Mouse (Mus musculus): ENCODE results near the gene Men1. TPM values are rescaled to one million over a fixed set of nuclear protein-coding genes. Genes with fewer than 3 reads are reported as not detected.

Men1 gene
- total and polyA plus RNA-seq, 2 experiments from 2014 or later = 57.8 to 93.4 TPM

DNA sequence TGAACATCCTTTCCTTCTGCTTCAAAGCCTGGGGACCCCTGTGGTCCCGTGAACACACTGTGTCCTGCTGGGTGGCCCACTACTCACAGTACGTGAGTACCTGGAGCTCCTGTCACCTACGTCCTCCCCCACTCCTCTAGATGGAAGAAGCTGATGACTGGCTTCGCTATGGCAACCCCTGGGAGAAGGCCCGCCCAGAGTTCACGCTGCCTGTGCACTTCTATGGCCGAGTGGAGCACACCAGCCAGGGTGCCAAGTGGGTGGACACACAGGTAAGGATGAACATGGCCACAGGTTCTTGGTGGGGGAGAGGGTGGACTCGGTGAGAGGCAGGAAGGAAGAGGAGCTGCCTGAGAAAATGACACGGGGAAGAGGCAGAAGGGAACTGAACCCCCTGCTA lies 51.5 kb downstream of the Men1 start:
- Histone ChIP-seq H3K4me3 (ENCODE audit: low read length) (no peak overlapping the region), H3K27me3 (ENCODE audit: insufficient read depth, low read length) (no peaks in the 10 kb centered on the region)

GRCm38 (mm10) chr19:6388006-6388405 lies 53.2 kb downstream of the Men1 start:
- Histone ChIP-seq H3K4me3 (ENCODE audit: low read length) (no peak overlapping the region), H3K27ac (no peak overlapping the region), H3K4me1 (ENCODE audit: insufficient read depth, low read length) (peaks cover 4% of the 10 kb centered on the region; the same call in 1 of the 2 replicates), H3K9me3 (ENCODE audit: low read length) (no peaks in the 10 kb centered on the region), H3K9ac (replicated peaks; ENCODE audit: low read length) (no peak overlapping the region), H3K4me2 (ENCODE audit: low read depth, low read length) (no peak overlapping the region), H3K27me3 (ENCODE audit: insufficient read depth, low read length) (no peaks in the 10 kb centered on the region), H3K36me3 (ENCODE audit: insufficient read depth, low read length) (no peaks in the 10 kb centered on the region)
- no peak for ATAC-seq
- TF ChIP-seq CTCF (IDR thresholded peaks at IDR 0.05; ENCODE audit: low read depth) = peak; percentile 53
- WGBS = 73% methylated on average over 13 of the region's 13 CpGs
- DNase-seq (ENCODE audit: low spot score) = peak; percentile 27

More for the DNA sequence above, 51.5 kb downstream of the Men1 start:
- WGBS = 62% methylated on average over 9 of the region's 9 CpGs
- no peak overlapping the region for H3K9ac ChIP-seq (replicated peaks; ENCODE audit: low read length)
- H3K36me3 ChIP-seq (ENCODE audit: insufficient read depth, low read length) = no peaks in the 10 kb centered on the region
- H3K27ac ChIP-seq = no peak overlapping the region
- H3K4me1 ChIP-seq (ENCODE audit: insufficient read depth, low read length) = peaks cover 4% of the 10 kb centered on the region; the same call in 1 of the 2 replicates
- TF ChIP-seq CTCF (IDR thresholded peaks at IDR 0.05; ENCODE audit: low read depth) = no peak
- ATAC-seq (no peak), DNase-seq (ENCODE audit: low spot score) (no peak)
- H3K9me3 ChIP-seq (ENCODE audit: low read length) = no peaks in the 10 kb centered on the region
- no peak overlapping the region for H3K4me2 ChIP-seq (ENCODE audit: low read depth, low read length)

DNA sequence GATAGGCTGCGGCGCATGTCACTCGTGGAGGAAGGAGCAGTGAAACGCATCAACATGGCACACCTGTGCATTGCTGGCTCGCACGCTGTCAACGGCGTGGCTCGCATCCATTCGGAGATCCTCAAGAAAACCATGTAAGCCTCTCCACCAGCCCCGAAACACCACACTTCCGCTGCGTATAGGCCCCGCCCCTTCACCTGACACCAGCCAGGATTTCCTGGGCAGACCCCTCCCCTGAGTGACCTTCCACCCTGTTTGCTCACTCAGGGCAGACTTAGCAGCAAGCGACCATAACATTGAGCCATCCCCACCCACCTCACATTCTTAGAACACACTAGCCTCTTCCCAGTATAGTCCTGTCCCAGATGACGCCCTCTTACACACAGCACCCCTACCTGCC lies 55.0 kb downstream of the Men1 start:
- 0 out of 2 replicates have a peak overlapping the region, but pooled peaks have one; percentile 26 for H3K27ac ChIP-seq
- no peaks in the 10 kb centered on the region for H3K9me3 ChIP-seq (ENCODE audit: low read length)
- H3K4me3 ChIP-seq (ENCODE audit: low read length) = peak overlapping the region; percentile 27
- no peaks in the 10 kb centered on the region for H3K27me3 ChIP-seq (ENCODE audit: insufficient read depth, low read length)
- no peaks in the 10 kb centered on the region for H3K36me3 ChIP-seq (ENCODE audit: insufficient read depth, low read length)
- H3K4me1 ChIP-seq (ENCODE audit: insufficient read depth, low read length) = no peaks in the 10 kb centered on the region
- peak; percentile 50; the same call in 1 of the 2 replicates for ATAC-seq
- peak overlapping the region; percentile 41 for H3K9ac ChIP-seq (replicated peaks; ENCODE audit: low read length)
- TF ChIP-seq CTCF (IDR thresholded peaks at IDR 0.05; ENCODE audit: low read depth) = no peak
- H3K4me2 ChIP-seq (ENCODE audit: low read depth, low read length) = peak overlapping the region; percentile 55
- WGBS = 9% methylated on average over 16 of the region's 16 CpGs
- DNase-seq (ENCODE audit: low spot score) = peak; percentile 48

GRCm38 (mm10) chr19:6390251-6390650 lies 55.5 kb downstream of the Men1 start:
- Histone ChIP-seq H3K36me3 (ENCODE audit: insufficient read depth, low read length) (no peaks in the 10 kb centered on the region), H3K4me3 (ENCODE audit: low read length) (no peak overlapping the region), H3K4me2 (ENCODE audit: low read depth, low read length) (peak overlapping the region; percentile 55), H3K27me3 (ENCODE audit: insufficient read depth, low read length) (no peaks in the 10 kb centered on the region), H3K9ac (replicated peaks; ENCODE audit: low read length) (no peak overlapping the region; the same call in 1 of the 2 replicates), H3K27ac (no peak overlapping the region), H3K4me1 (ENCODE audit: insufficient read depth, low read length) (no peaks in the 10 kb centered on the region), H3K9me3 (ENCODE audit: low read length) (no peaks in the 10 kb centered on the region)
- 67% methylated on average over 6 of the region's 6 CpGs for WGBS
- DNase-seq (ENCODE audit: low spot score) (no peak), ATAC-seq (no peak)
- TF ChIP-seq CTCF (IDR thresholded peaks at IDR 0.05; ENCODE audit: low read depth) = no peak

Small RNAs within 50 kb of the gene (microRNA-seq; reads per million reads assigned to microRNA genes)
- 0 to 1.4 reads per million in 2 experiments for gene Mir6989

Other genes with a start within 250 kb of the Men1 start
- 6.3 and 7.4 TPM in 2 replicates for gene Cdca5, start 250.0 kb upstream of the Men1 start, total RNA-seq (2014; rRNA removed)
- gene Cdca5, start 250.0 kb upstream of the Men1 start, polyA plus RNA-seq (2015; fragmentation: Nextera tagmentation; extraction: Ambion mirVana) = 6.1 and 7.4 TPM in 2 replicates
- gene AC131692.1, start 240.6 kb upstream of the Men1 start, total RNA-seq (2014; rRNA removed) = not detected in 2 replicates
- not detected in 2 replicates for gene AC131692.1, start 240.6 kb upstream of the Men1 start, polyA plus RNA-seq (2015; fragmentation: Nextera tagmentation; extraction: Ambion mirVana)
- gene Naaladl1, start 229.2 kb upstream of the Men1 start, total RNA-seq (2014; rRNA removed) = 0.40 and 0.89 TPM in 2 replicates
- 0.36 and 0.43 TPM in 2 replicates for gene Naaladl1, start 229.2 kb upstream of the Men1 start, polyA plus RNA-seq (2015; fragmentation: Nextera tagmentation; extraction: Ambion mirVana)
- gene Sac3d1, start 216.3 kb upstream of the Men1 start, total RNA-seq (2014; rRNA removed) = 91.0 and 91.5 TPM in 2 replicates
- gene Sac3d1, start 216.3 kb upstream of the Men1 start, polyA plus RNA-seq (2015; fragmentation: Nextera tagmentation; extraction: Ambion mirVana) = 50.5 and 51.9 TPM in 2 replicates
- 71.4 and 84.4 TPM in 2 replicates for gene Snx15, start 206.7 kb upstream of the Men1 start, total RNA-seq (2014; rRNA removed)
- gene Snx15, start 206.7 kb upstream of the Men1 start, polyA plus RNA-seq (2015; fragmentation: Nextera tagmentation; extraction: Ambion mirVana) = 60.9 and 62.7 TPM in 2 replicates
- gene Batf2, start 194.0 kb upstream of the Men1 start, total RNA-seq (2014; rRNA removed) = not detected in 2 replicates
- 0.21 and 0.23 TPM in 2 replicates for gene Batf2, start 194.0 kb upstream of the Men1 start, polyA plus RNA-seq (2015; fragmentation: Nextera tagmentation; extraction: Ambion mirVana)
- gene Arl2, start 193.4 kb upstream of the Men1 start, total RNA-seq (2014; rRNA removed) = 112 and 123 TPM in 2 replicates
- 151 and 155 TPM in 2 replicates for gene Arl2, start 193.4 kb upstream of the Men1 start, polyA plus RNA-seq (2015; fragmentation: Nextera tagmentation; extraction: Ambion mirVana)
- gene Majin, start 150.6 kb upstream of the Men1 start, total RNA-seq (2014; rRNA removed) = not detected in 2 replicates
- gene Majin, start 150.6 kb upstream of the Men1 start, polyA plus RNA-seq (2015; fragmentation: Nextera tagmentation; extraction: Ambion mirVana) = 0.24 TPM in 1 of 2 replicates, not detected in the other
- not detected in 2 replicates for gene Gpha2, start 108.6 kb upstream of the Men1 start, total RNA-seq (2014; rRNA removed)
- gene Gpha2, start 108.6 kb upstream of the Men1 start, polyA plus RNA-seq (2015; fragmentation: Nextera tagmentation; extraction: Ambion mirVana) = 0.39 and 0.60 TPM in 2 replicates
- gene Ppp2r5b, start 99.1 kb upstream of the Men1 start, total RNA-seq (2014; rRNA removed) = 272 and 321 TPM in 2 replicates
- gene Ppp2r5b, start 99.1 kb upstream of the Men1 start, polyA plus RNA-seq (2015; fragmentation: Nextera tagmentation; extraction: Ambion mirVana) = 149 and 160 TPM in 2 replicates
- gene Atg2a, start 93.3 kb upstream of the Men1 start, total RNA-seq (2014; rRNA removed) = 38.7 and 43.4 TPM in 2 replicates
- 7.6 and 8.9 TPM in 2 replicates for gene Atg2a, start 93.3 kb upstream of the Men1 start, polyA plus RNA-seq (2015; fragmentation: Nextera tagmentation; extraction: Ambion mirVana)
- gene Ehd1, start 58.3 kb upstream of the Men1 start, total RNA-seq (2014; rRNA removed) = 127 and 135 TPM in 2 replicates
- gene Ehd1, start 58.3 kb upstream of the Men1 start, polyA plus RNA-seq (2015; fragmentation: Nextera tagmentation; extraction: Ambion mirVana) = 76.5 and 77.5 TPM in 2 replicates
- 3.1 and 6.0 TPM in 2 replicates for gene Cdc42bpg, start 28.5 kb upstream of the Men1 start, total RNA-seq (2014; rRNA removed)
- 0.29 and 0.33 TPM in 2 replicates for gene Cdc42bpg, start 28.5 kb upstream of the Men1 start, polyA plus RNA-seq (2015; fragmentation: Nextera tagmentation; extraction: Ambion mirVana)
- 102 TPM in 2 replicates for gene Map4k2, start 6.2 kb downstream of the Men1 start, total RNA-seq (2014; rRNA removed)
- gene Map4k2, start 6.2 kb downstream of the Men1 start, polyA plus RNA-seq (2015; fragmentation: Nextera tagmentation; extraction: Ambion mirVana) = 18.6 and 21.4 TPM in 2 replicates
- 89.0 and 89.4 TPM in 2 replicates for gene Sf1, start 28.7 kb downstream of the Men1 start, total RNA-seq (2014; rRNA removed)
- 80.2 and 84.9 TPM in 2 replicates for gene Sf1, start 28.7 kb downstream of the Men1 start, polyA plus RNA-seq (2015; fragmentation: Nextera tagmentation; extraction: Ambion mirVana)
- 11.9 and 18.3 TPM in 2 replicates for gene Pygm, start 49.4 kb downstream of the Men1 start, total RNA-seq (2014; rRNA removed)
- gene Pygm, start 49.4 kb downstream of the Men1 start, polyA plus RNA-seq (2015; fragmentation: Nextera tagmentation; extraction: Ambion mirVana) = 10.4 and 12.6 TPM in 2 replicates
- gene Rasgrp2, start 64.4 kb downstream of the Men1 start, total RNA-seq (2014; rRNA removed) = 250 and 283 TPM in 2 replicates
- 230 and 252 TPM in 2 replicates for gene Rasgrp2, start 64.4 kb downstream of the Men1 start, polyA plus RNA-seq (2015; fragmentation: Nextera tagmentation; extraction: Ambion mirVana)
- gene Nrxn2, start 83.8 kb downstream of the Men1 start, total RNA-seq (2014; rRNA removed) = 355 and 426 TPM in 2 replicates
- 54.4 and 60.4 TPM in 2 replicates for gene Nrxn2, start 83.8 kb downstream of the Men1 start, polyA plus RNA-seq (2015; fragmentation: Nextera tagmentation; extraction: Ambion mirVana)
- 0.21 and 1.2 TPM in 2 replicates for gene Slc22a12, start 208.1 kb downstream of the Men1 start, total RNA-seq (2014; rRNA removed)
- 0.28 and 0.35 TPM in 2 replicates for gene Slc22a12, start 208.1 kb downstream of the Men1 start, polyA plus RNA-seq (2015; fragmentation: Nextera tagmentation; extraction: Ambion mirVana)